Mouse (Mus musculus) limb, embryonic 11.5 days (tissue): ENCODE data around the gene Prkacb. TPM values are rescaled to one million over a fixed set of nuclear protein-coding genes. Genes with fewer than 3 reads are reported as not detected.
"Not testable (repeated sequence)": the region's sequence is repeated elsewhere in the genome, so short reads cannot be mapped to it uniquely, and the experiment has no call there.

Experiments used
- ATAC-seq: fragments of 200-750 bp; cut with Nextera tagmentation; 2 replicates; pipeline ENCODE4 v1.8.0; 2017; ENCODE audit warnings: low read depth; ENCODE audit not compliant: insufficient number of reproducible peaks, low FRiP score, low TSS enrichment
- DNase-seq: peaks from one replicate; pipeline ENCODE4 v3.0.0-alpha.2; 2015; ENCODE audit warnings: low spot score
- H3K27ac ChIP-seq: fragments of 300-500 bp; sonication (generic); replicated peaks from 2 replicates; pipeline ENCODE4 v1.5.1; 2014; ENCODE audit warnings: low read depth, mild to moderate bottlenecking, low read length
- H3K27me3 ChIP-seq: fragments of 300-500 bp; sonication (generic); 2 replicates; pipeline ENCODE4 v1.6.1; 2014; ENCODE audit warnings: mild to moderate bottlenecking, low read length, mixed read lengths; ENCODE audit not compliant: control insufficient read depth, insufficient read depth
- H3K36me3 ChIP-seq: fragments of 300-500 bp; sonication (generic); 2 replicates; pipeline ENCODE4 v1.6.1; 2014; ENCODE audit warnings: mild to moderate bottlenecking, low read length, moderate library complexity, mixed read lengths; ENCODE audit not compliant: control insufficient read depth, insufficient read depth
- H3K4me1 ChIP-seq: fragments of 300-500 bp; sonication (generic); 2 replicates; pipeline ENCODE4 v1.6.1; 2014; ENCODE audit warnings: low read length, mixed read lengths; ENCODE audit not compliant: control insufficient read depth, insufficient read depth
- H3K4me2 ChIP-seq: fragments of 300-500 bp; sonication (generic); 2 replicates; pipeline ENCODE4 v1.6.1; 2014; ENCODE audit warnings: low read depth, mild to moderate bottlenecking, moderate library complexity; ENCODE audit not compliant: severe bottlenecking
- H3K4me3 ChIP-seq: fragments of 300-500 bp; sonication (generic); 2 replicates; pipeline ENCODE4 v1.5.1; 2014; ENCODE audit warnings: low read depth, low read length
- H3K9ac ChIP-seq: fragments of 300-500 bp; sonication (generic); 2 replicates; pipeline ENCODE4 v1.6.1; 2014; ENCODE audit warnings: mild to moderate bottlenecking, low read length
- H3K9me3 ChIP-seq: fragments of 300-500 bp; sonication (generic); 2 replicates; pipeline ENCODE4 v1.6.1; 2016; ENCODE audit warnings: low read length; ENCODE audit not compliant: control insufficient read depth
- WGBS: fragments of 180-500 bp; shearing (Covaris S2); extraction: QIAGEN DNeasy Blood & Tissue Kit; methylation state at CpG from one replicate; pipeline ENCODE4 v1.1.7; 2014; 5-methylcytosine and 5-hydroxymethylcytosine counted together
- polyA plus RNA-seq: library from polyadenylated mRNA; unstranded; fragments of >200 nt; fragmentation: Nextera tagmentation; extraction: Ambion mirVana; gene quantifications from 2 replicates; pipeline ENCODE4 v1.2.1, GENCODE M21; 2014

Gene Prkacb
- polyA plus RNA-seq, 1 experiment from 2014 or later = 73.1 TPM

DNA sequence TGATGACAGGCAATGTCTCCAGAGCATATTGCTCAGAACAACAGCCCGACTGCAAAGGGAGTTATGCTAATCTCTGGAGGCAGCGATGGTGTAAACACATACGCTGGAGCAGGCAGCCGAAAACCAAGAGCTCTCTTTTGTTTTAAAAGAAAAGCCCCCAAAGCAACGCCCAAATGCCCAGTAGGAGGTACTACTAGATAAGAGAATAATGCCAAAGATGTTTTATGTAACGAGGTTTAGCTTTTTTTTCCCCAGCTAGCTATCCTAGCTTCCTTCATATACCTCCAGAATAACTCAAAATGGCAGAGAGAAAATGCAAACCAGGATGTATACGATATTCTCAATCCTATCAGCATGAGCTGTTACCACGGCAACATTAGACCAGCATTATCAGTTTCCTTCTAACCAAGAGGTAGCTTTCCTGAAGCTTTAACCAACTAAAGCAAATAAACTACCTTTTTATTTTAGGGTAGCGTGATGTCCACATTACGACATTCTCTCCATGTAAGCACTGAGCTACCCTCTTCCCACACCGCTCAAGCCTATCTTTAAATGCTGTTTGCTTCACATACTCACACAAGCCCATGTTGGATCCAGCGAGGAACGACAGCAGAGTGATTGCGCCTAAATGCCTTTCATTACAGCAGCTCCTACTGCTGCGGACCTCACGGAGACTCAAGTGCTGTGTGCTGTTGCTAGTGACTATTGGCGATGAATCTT is 42.7 kb downstream of the Prkacb start:
- Histone ChIP-seq H3K4me1 (no peaks in the 10 kb centered on the region), H3K27me3 (no peaks in the 10 kb centered on the region), H3K4me3 (no peak overlapping the region), H3K36me3 (no peaks in the 10 kb centered on the region), H3K9ac (no peak overlapping the region), H3K27ac (no peak overlapping the region), H3K4me2 (no peak overlapping the region), H3K9me3 (no peaks in the 10 kb centered on the region)
- DNase-seq = no peak
- WGBS = 31% methylated on average over 17 of the region's 17 CpGs
- ATAC-seq = no peak

DNA sequence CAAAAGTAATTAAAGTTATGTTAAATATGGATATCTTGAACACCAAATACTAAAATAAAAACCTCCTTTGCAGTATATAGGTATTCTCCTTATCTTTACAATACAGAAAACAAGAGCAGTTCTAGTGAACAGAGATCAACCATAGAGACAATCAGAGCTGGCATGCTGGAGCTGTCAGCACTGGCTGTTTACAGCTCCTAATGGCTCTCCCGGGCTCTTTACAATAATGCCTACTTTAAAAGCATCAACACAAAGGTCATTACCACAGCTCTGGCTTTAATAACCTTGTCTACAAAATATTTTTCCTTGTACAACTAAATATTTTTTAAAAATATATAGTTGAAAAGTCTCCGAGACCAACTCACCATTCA is 43.2 kb downstream of the Prkacb start:
- H3K4me2 ChIP-seq = no peak overlapping the region
- no peak overlapping the region for H3K9ac ChIP-seq
- 44% methylated on average over 2 of the region's 2 CpGs for WGBS
- ATAC-seq (no peak), DNase-seq (no peak)
- H3K9me3 ChIP-seq = no peaks in the 10 kb centered on the region
- no peaks in the 10 kb centered on the region for H3K36me3 ChIP-seq
- H3K27me3 ChIP-seq = no peaks in the 10 kb centered on the region
- H3K4me3 ChIP-seq = no peak overlapping the region
- H3K4me1 ChIP-seq = no peaks in the 10 kb centered on the region
- H3K27ac ChIP-seq = no peak overlapping the region

DNA sequence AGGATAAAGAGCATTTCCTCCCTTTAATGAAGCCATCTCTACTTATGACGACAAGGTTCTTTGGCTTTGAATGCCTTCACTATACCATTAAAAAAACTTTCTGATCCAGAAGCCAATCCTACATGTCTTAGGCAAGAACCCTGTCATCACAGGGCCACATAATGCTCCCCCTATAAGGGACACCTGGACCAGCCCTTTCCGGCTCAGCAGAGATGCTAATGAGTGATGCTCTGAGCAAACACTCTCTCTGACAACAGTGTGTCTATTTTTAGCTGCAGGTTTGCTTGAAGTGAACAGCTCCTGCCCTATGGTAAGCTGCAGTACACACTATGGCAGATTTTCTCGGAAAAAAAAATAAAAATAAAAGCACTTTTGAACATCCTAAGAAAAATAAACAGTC is 43.9 kb downstream of the Prkacb start:
- no peaks in the 10 kb centered on the region for H3K4me1 ChIP-seq
- no peaks in the 10 kb centered on the region for H3K36me3 ChIP-seq
- no peak for DNase-seq
- no peaks in the 10 kb centered on the region for H3K9me3 ChIP-seq
- no peak overlapping the region for H3K4me2 ChIP-seq
- H3K9ac ChIP-seq = no peak overlapping the region
- no peak overlapping the region for H3K27ac ChIP-seq
- no peak overlapping the region for H3K4me3 ChIP-seq
- no peak for ATAC-seq
- no peaks in the 10 kb centered on the region for H3K27me3 ChIP-seq
- WGBS = 79% methylated on average over 3 of the region's 3 CpGs

DNA sequence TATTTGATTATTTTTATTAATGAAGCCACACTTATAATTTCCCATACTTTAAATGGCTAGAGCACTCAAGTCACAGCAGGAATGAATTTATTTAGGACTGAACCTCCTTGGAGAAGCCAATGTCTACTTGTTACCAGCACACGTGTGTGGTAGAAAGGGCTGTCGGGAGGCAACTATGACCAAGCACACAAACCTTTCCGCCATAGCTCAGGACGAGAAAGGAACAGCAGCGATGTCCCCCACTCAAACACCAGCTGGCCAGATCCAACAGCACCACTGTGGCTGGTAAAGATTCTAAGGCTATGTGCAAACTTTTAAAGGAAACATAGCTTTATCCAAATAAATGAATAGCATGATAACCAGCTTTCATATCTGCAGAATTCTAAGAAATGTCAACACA is 44.4 kb downstream of the Prkacb start:
- 93% methylated on average over 5 of the region's 5 CpGs for WGBS
- H3K4me3 ChIP-seq = no peak overlapping the region
- H3K4me2 ChIP-seq = no peak overlapping the region
- ATAC-seq (no peak), DNase-seq (no peak)
- no peak overlapping the region for H3K9ac ChIP-seq
- no peaks in the 10 kb centered on the region for H3K9me3 ChIP-seq
- H3K4me1 ChIP-seq = no peaks in the 10 kb centered on the region
- H3K27me3 ChIP-seq = no peaks in the 10 kb centered on the region
- no peak overlapping the region for H3K27ac ChIP-seq
- no peaks in the 10 kb centered on the region for H3K36me3 ChIP-seq

DNA sequence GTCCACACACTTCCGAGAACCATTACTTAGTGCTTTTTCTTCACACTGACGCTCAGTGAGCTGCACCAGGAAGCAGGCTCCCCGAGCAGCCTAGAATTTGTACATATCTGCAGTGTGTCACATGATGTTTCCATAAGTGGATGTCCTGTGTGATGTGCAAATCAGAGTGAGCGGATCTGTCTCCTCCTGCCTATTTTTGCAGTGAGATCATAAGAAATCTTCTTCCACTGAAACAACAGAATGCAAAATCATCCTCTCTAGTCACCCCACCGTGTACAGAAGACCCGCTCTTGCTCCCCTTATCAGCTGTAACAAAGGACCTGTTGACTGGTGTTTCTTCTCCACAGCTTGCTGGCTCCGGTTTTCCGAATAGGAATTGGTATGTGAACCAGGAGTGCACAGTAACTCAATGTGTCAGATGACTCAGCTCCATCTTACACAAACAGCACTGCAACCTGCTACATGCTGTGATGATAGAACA is 46.0 kb downstream of the Prkacb start:
- Histone ChIP-seq H3K4me2 (no peak overlapping the region), H3K27me3 (no peaks in the 10 kb centered on the region), H3K27ac (no peak overlapping the region), H3K9ac (no peak overlapping the region), H3K9me3 (no peaks in the 10 kb centered on the region), H3K4me1 (no peaks in the 10 kb centered on the region), H3K4me3 (no peak overlapping the region), H3K36me3 (no peaks in the 10 kb centered on the region)
- WGBS = 91% methylated on average over 8 of the region's 8 CpGs
- DNase-seq = no peak
- ATAC-seq = no peak

DNA sequence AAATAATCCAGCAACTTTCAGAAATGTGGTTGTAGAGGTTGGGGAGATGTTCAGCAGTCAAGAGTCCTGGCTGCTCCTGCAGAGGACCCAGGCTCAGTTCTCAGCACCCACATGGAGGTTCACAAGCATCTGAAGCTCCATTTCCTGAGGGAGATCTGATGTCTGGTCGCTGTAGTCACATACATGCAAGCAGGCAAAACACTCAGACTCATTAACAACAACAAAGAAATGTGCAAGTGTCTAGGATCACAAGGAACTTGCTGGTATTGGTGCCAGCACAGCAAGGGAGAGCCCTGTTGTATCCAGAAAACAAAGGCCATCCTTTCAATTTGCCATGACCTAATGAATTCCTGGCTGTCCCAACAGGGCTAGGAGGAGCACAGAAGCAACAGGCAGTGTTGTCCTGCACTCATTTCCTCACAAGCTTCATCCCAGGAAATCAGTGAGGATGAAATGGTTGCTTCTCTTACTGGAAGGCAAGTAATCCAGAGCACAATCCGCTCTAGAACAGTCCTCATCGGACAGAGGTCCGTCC is 46.7 kb downstream of the Prkacb start:
- 93% methylated on average over 4 of the region's 4 CpGs for WGBS
- no peak for ATAC-seq
- Histone ChIP-seq H3K4me3 (no peak overlapping the region), H3K9ac (no peak overlapping the region), H3K9me3 (no peaks in the 10 kb centered on the region), H3K27me3 (no peaks in the 10 kb centered on the region), H3K4me1 (no peaks in the 10 kb centered on the region), H3K36me3 (no peaks in the 10 kb centered on the region), H3K27ac (no peak overlapping the region), H3K4me2 (no peak overlapping the region)
- no peak for DNase-seq

DNA sequence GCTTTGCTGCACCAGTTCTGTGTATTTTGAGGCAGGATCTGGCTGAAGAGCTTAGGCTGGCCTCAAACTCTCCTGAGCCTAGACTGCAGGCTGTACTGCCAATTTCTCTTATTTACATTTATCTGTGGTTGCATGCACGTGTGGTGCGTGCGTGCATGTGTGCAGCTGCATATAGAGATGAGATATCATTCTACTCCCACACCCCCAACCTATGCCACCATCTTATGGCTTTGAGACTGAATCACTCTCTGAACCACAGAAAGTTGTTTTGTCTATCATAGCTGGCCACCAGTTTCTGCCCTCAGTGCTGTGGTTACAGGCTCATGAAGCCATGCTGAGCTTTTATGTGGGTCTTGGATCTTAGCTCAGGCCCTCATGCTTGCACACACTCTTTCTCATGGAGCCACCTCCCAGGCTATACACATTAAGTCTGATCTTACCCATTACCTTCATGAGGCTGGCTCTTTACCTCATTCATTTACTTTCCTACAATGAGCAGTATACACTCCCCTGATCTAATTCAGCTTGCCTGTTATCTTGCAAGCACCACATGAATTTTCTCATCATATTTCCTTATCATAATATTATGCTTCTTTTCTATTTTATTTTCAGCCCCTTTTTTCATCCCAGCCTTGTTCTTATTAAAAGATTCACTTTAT is 47.8 kb downstream of the Prkacb start:
- 94% methylated on average over 3 of the region's 3 CpGs for WGBS

DNA sequence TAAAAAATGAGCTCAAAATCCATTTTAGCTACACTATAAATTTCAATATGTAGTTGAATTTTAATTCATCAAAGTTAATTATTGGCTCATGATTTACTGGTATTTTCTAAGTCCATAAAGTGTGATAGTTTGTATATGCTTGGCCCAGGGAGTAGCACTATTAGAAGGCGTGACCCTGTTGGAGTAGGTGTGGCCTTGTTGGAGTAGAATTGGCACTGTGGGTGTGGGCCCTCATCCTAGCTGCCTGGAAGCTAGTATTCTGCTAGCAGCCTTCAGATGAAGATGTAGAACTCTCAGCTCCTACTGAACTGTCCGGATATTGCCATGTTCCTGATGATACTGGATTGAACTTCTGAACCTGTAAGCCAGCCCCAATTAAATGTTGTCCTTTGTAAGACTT is 49.7 kb downstream of the Prkacb start:
- not testable (repeated sequence) for H3K9me3 ChIP-seq, H3K4me2 ChIP-seq, H3K4me3 ChIP-seq, ATAC-seq, H3K27ac ChIP-seq, H3K36me3 ChIP-seq, H3K9ac ChIP-seq, H3K4me1 ChIP-seq, DNase-seq, H3K27me3 ChIP-seq
- WGBS = 90% methylated on average over 2 of the region's 2 CpGs

More for the DNA sequence above, 47.8 kb downstream of the Prkacb start:
- Histone ChIP-seq H3K4me3 (no peak overlapping the region), H3K9ac (no peak overlapping the region), H3K27me3 (no peaks in the 10 kb centered on the region), H3K4me2 (no peak overlapping the region), H3K4me1 (no peaks in the 10 kb centered on the region), H3K9me3 (no peaks in the 10 kb centered on the region), H3K36me3 (no peaks in the 10 kb centered on the region), H3K27ac (no peak overlapping the region)
- no peak for ATAC-seq
- DNase-seq = no peak
